17 mouse cellular contexts compared by ENCODE assay signal in the genomic region with DNA sequence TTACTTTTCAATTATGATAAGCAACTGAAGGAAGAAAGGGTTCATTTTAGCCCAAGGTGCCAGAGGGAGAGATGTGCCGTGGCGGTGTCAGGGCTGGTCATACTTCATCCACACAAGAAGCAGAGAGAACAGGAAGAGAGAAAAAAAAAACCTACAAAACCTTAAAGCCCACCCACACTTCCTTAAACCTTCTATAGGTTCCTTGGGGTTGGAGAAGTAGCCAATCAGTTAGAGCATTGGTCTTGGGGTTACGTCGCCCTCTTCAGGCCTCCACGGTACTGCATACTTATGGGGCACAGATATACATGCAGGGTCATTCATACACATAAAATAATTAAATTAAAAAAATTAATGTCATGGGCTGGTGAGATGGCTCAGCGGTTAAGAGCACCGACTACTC. TPM values are rescaled to one million over a fixed set of nuclear protein-coding genes. Genes with fewer than 3 reads are reported as not detected.
A peak's percentile ranks its signal among the peaks of the same experiment; 100 is the strongest.
DNase-seq lines count a peak whose midpoint lies in the region; ATAC-seq and TF ChIP-seq lines count a peak whose summit lies in the region.
"Had no signal": no experiment of that assay in that cellular context is flagged by ENCODE, and none has a peak within 500 bp of the region (broad histone marks: within the 10 kb centered on the region; RNA-seq: fewer than 3 reads in every experiment).

No protein-coding gene starts in this region.

- 94% methylated on average over 7 of the region's 7 CpGs for WGBS in kidney, adult 2 months
- WGBS in midbrain, postnatal 0 days, result 94% methylated on average over 7 of the region's 7 CpGs
- WGBS in midbrain, embryonic 14.5 days, result 92% methylated on average over 7 of the region's 7 CpGs

- H3K9me3 ChIP-seq in midbrain, postnatal 0 days (ENCODE audit: low read length), result no peaks in the 10 kb centered on the region
- H3K9me3 ChIP-seq in midbrain, embryonic 14.5 days (ENCODE audit: control insufficient read depth, low read length), result no peaks in the 10 kb centered on the region
- H3K9me3 ChIP-seq: embryonic facial prominence, embryonic 12.5 days; hindbrain, embryonic 13.5 days; stomach, embryonic 15.5 days had no signal

- no peak overlapping the region for H3K4me3 ChIP-seq in kidney, adult 2 months (ENCODE audit: insufficient read depth, low read depth, low read length)
- H3K4me3 ChIP-seq in midbrain, postnatal 0 days (ENCODE audit: low read depth, low read length), result no peak overlapping the region
- H3K4me3 ChIP-seq in midbrain, embryonic 14.5 days (replicated peaks; ENCODE audit: low read depth, low read length), result no peak overlapping the region
- H3K4me3 ChIP-seq: embryonic facial prominence, embryonic 12.5 days; hindbrain, embryonic 13.5 days; stomach, embryonic 15.5 days had no signal

- no peak overlapping the region for H3K27ac ChIP-seq in kidney, adult 2 months (ENCODE audit: insufficient read depth, low read depth, low read length)
- no peak overlapping the region for H3K27ac ChIP-seq in midbrain, postnatal 0 days (ENCODE audit: low read depth, low read length)
- no peak overlapping the region for H3K27ac ChIP-seq in midbrain, embryonic 14.5 days (replicated peaks; ENCODE audit: low read depth, low read length)
- H3K27ac ChIP-seq: hindbrain, embryonic 13.5 days; stomach, embryonic 15.5 days had no signal

- H3K9ac ChIP-seq in midbrain, postnatal 0 days (replicated peaks; ENCODE audit: low read length, poor library complexity, severe bottlenecking), result no peak overlapping the region
- H3K9ac ChIP-seq in midbrain, embryonic 14.5 days (replicated peaks; ENCODE audit: low read length), result no peak overlapping the region
- H3K9ac ChIP-seq: embryonic facial prominence, embryonic 12.5 days; hindbrain, embryonic 13.5 days; stomach, embryonic 15.5 days had no signal

- H3K4me2 ChIP-seq in midbrain, postnatal 0 days (ENCODE audit: low read depth, low read length, poor library complexity, severe bottlenecking), result no peak overlapping the region
- H3K4me2 ChIP-seq in midbrain, embryonic 14.5 days (ENCODE audit: low read length), result no peak overlapping the region
- H3K4me2 ChIP-seq: embryonic facial prominence, embryonic 12.5 days; hindbrain, embryonic 13.5 days; stomach, embryonic 15.5 days had no signal

- no peaks in the 10 kb centered on the region for H3K36me3 ChIP-seq in kidney, adult 2 months (ENCODE audit: control insufficient read depth, insufficient read depth, low read length)
- no peaks in the 10 kb centered on the region for H3K36me3 ChIP-seq in midbrain, postnatal 0 days (ENCODE audit: insufficient read depth, low read length)
- H3K36me3 ChIP-seq in midbrain, embryonic 14.5 days (ENCODE audit: control insufficient read depth, insufficient read depth, low read length), result no peaks in the 10 kb centered on the region
- H3K36me3 ChIP-seq: hindbrain, embryonic 13.5 days; stomach, embryonic 15.5 days had no signal

- H3K4me1 ChIP-seq in kidney, adult 2 months (ENCODE audit: control insufficient read depth, insufficient read depth, low read length), result no peaks in the 10 kb centered on the region
- no peaks in the 10 kb centered on the region for H3K4me1 ChIP-seq in midbrain, postnatal 0 days (ENCODE audit: insufficient read depth, low read length)
- no peaks in the 10 kb centered on the region for H3K4me1 ChIP-seq in midbrain, embryonic 14.5 days (ENCODE audit: control insufficient read depth, insufficient read depth, low read length)

- TF ChIP-seq POLR2A in kidney, adult 2 months (IDR thresholded peaks at IDR 0.05; ENCODE audit: low read depth, low read length), result no peak

- no peak for ATAC-seq in midbrain, postnatal 0 days (ENCODE audit: low FRiP score)
- ATAC-seq in midbrain, embryonic 14.5 days (ENCODE audit: low FRiP score, low TSS enrichment), result no peak
- ATAC-seq in megakaryocyte, adult 5-6 weeks (ENCODE audit: poor library complexity, severe bottlenecking), result peak; percentile 40; the same call in 1 of the 2 replicates
- ATAC-seq in frontal cortex, adult (ENCODE audit: low TSS enrichment), result no peak

- no peak for DNase-seq in kidney, adult 2 months
- no peak for DNase-seq in kidney, postnatal 36 days
- no peak for DNase-seq in midbrain, postnatal 0 days (ENCODE audit: low spot score)
- no peak for DNase-seq in midbrain, embryonic 14.5 days
- peak; percentile 45 for DNase-seq in MEL-GATA-1-ER (ENCODE audit: extremely low read depth, low read depth)
- no peak for DNase-seq in c-Kit-positive CD71-positive TER-119-positive erythroid progenitor cells, embryonic 14.5 days (ENCODE audit: low spot score)
- DNase-seq: adrenal gland, postnatal 25 days; cerebellum, postnatal 36 days; heart, adult 11 months had no signal

- H3K27me3 ChIP-seq in kidney, adult 2 months (replicated peaks; ENCODE audit: control insufficient read depth, insufficient read depth, low read length), result no peaks in the 10 kb centered on the region
- no peaks in the 10 kb centered on the region for H3K27me3 ChIP-seq in midbrain, postnatal 0 days (ENCODE audit: insufficient read depth, low read length)
- H3K27me3 ChIP-seq in midbrain, embryonic 14.5 days (ENCODE audit: control insufficient read depth, insufficient read depth, low read length), result no peaks in the 10 kb centered on the region
- H3K27me3 ChIP-seq: embryonic facial prominence, embryonic 12.5 days; hindbrain, embryonic 13.5 days; stomach, embryonic 15.5 days had no signal

- 0 out of 2 replicates have a peak, but pooled peaks have one; percentile 14 for TF ChIP-seq CTCF in kidney, adult 2 months (conservative IDR thresholded peaks at IDR 0.05; ENCODE audit: insufficient read depth, insufficient read length, low read depth, low read length)
- peak; percentile 42 for TF ChIP-seq CTCF in midbrain, postnatal 0 days (IDR thresholded peaks at IDR 0.05)

RNA-seq across cellular contexts. Expression of gene Fbxo17, which starts 5.5 kb away (rescaled TPM):
- polyA plus RNA-seq in kidney, adult 2 months (2012; rRNA removed), result 1.1 and 1.3 TPM in 2 replicates
- 1.7 and 2.8 TPM in 2 replicates for total RNA-seq in midbrain, postnatal 0 days (2014; rRNA removed)
- polyA plus RNA-seq in midbrain, postnatal 0 days (2015; fragmentation: Nextera tagmentation; extraction: Ambion mirVana), result 5.5 and 6.1 TPM in 2 replicates
- 1.6 and 2.9 TPM in 2 replicates for polyA plus RNA-seq in midbrain, embryonic 14.5 days (2014; fragmentation: Nextera tagmentation; extraction: Ambion mirVana)
- 1.1 and 1.2 TPM in 2 replicates for total RNA-seq in megakaryocyte, adult 5-6 weeks (2015)
- total RNA-seq in megakaryocyte, adult 5-6 weeks (2017), result 0.26 and 0.77 TPM in 2 replicates

RNA-seq across cellular contexts. Expression of gene Mrps12, which starts 19.5 kb away (rescaled TPM):
- polyA plus RNA-seq in kidney, adult 2 months (2012; rRNA removed), result 79.8 and 96.7 TPM in 2 replicates
- 48.6 and 67.5 TPM in 2 replicates for total RNA-seq in midbrain, postnatal 0 days (2014; rRNA removed)
- 97.3 and 106 TPM in 2 replicates for polyA plus RNA-seq in midbrain, postnatal 0 days (2015; fragmentation: Nextera tagmentation; extraction: Ambion mirVana)
- 108 and 128 TPM in 2 replicates for polyA plus RNA-seq in midbrain, embryonic 14.5 days (2014; fragmentation: Nextera tagmentation; extraction: Ambion mirVana)
- 67.6 and 79.2 TPM in 2 replicates for total RNA-seq in megakaryocyte, adult 5-6 weeks (2015)
- 29.1 and 32.0 TPM in 2 replicates for total RNA-seq in megakaryocyte, adult 5-6 weeks (2017)

RNA-seq across cellular contexts. Expression of gene Sars2, which starts 19.7 kb away (rescaled TPM):
- polyA plus RNA-seq in kidney, adult 2 months (2012; rRNA removed), result 19.4 and 22.9 TPM in 2 replicates
- 17.8 and 18.6 TPM in 2 replicates for total RNA-seq in midbrain, postnatal 0 days (2014; rRNA removed)
- polyA plus RNA-seq in midbrain, postnatal 0 days (2015; fragmentation: Nextera tagmentation; extraction: Ambion mirVana), result 16.2 and 19.3 TPM in 2 replicates
- polyA plus RNA-seq in midbrain, embryonic 14.5 days (2014; fragmentation: Nextera tagmentation; extraction: Ambion mirVana), result 16.8 TPM in 2 replicates
- total RNA-seq in megakaryocyte, adult 5-6 weeks (2015), result 4.8 and 4.9 TPM in 2 replicates
- total RNA-seq in megakaryocyte, adult 5-6 weeks (2017), result 5.6 and 6.9 TPM in 2 replicates

RNA-seq across cellular contexts. Expression of gene Fbxo27, which starts 29.4 kb away (rescaled TPM):
- polyA plus RNA-seq in kidney, adult 2 months (2012; rRNA removed), result 1.1 and 1.6 TPM in 2 replicates
- total RNA-seq in midbrain, postnatal 0 days (2014; rRNA removed), result 7.4 and 8.2 TPM in 2 replicates
- 10.4 and 12.2 TPM in 2 replicates for polyA plus RNA-seq in midbrain, postnatal 0 days (2015; fragmentation: Nextera tagmentation; extraction: Ambion mirVana)
- polyA plus RNA-seq in midbrain, embryonic 14.5 days (2014; fragmentation: Nextera tagmentation; extraction: Ambion mirVana), result 7.8 and 10.6 TPM in 2 replicates
- 0.58 and 0.93 TPM in 2 replicates for total RNA-seq in megakaryocyte, adult 5-6 weeks (2015)
- 0.08 and 0.70 TPM in 2 replicates for total RNA-seq in megakaryocyte, adult 5-6 weeks (2017)

RNA-seq across cellular contexts. Expression of gene Ccer2, which starts 33.9 kb away (rescaled TPM):
- not detected in 2 replicates for polyA plus RNA-seq in kidney, adult 2 months (2012; rRNA removed)
- total RNA-seq in midbrain, postnatal 0 days (2014; rRNA removed), result not detected in 2 replicates
- polyA plus RNA-seq in midbrain, postnatal 0 days (2015; fragmentation: Nextera tagmentation; extraction: Ambion mirVana), result 1.4 and 1.8 TPM in 2 replicates
- 0.22 TPM in 1 of 2 replicates, not detected in the other for polyA plus RNA-seq in midbrain, embryonic 14.5 days (2014; fragmentation: Nextera tagmentation; extraction: Ambion mirVana)
- total RNA-seq in megakaryocyte, adult 5-6 weeks (2015), result not detected in 2 replicates
- not detected in 2 replicates for total RNA-seq in megakaryocyte, adult 5-6 weeks (2017)
- total RNA-seq: adrenal gland, postnatal 25 days had no signal
- polyA plus RNA-seq: heart, embryonic 16.5 days; kidney, embryonic 14.5 days; liver, embryonic 16.5 days; stomach, embryonic 15.5 days had no signal
